Mouse (Mus musculus): ENCODE measurements around the gene Ptpn1.
A peak's percentile ranks its signal among the peaks of the same experiment; 100 is the strongest.

Gene Ptpn1

DNA sequence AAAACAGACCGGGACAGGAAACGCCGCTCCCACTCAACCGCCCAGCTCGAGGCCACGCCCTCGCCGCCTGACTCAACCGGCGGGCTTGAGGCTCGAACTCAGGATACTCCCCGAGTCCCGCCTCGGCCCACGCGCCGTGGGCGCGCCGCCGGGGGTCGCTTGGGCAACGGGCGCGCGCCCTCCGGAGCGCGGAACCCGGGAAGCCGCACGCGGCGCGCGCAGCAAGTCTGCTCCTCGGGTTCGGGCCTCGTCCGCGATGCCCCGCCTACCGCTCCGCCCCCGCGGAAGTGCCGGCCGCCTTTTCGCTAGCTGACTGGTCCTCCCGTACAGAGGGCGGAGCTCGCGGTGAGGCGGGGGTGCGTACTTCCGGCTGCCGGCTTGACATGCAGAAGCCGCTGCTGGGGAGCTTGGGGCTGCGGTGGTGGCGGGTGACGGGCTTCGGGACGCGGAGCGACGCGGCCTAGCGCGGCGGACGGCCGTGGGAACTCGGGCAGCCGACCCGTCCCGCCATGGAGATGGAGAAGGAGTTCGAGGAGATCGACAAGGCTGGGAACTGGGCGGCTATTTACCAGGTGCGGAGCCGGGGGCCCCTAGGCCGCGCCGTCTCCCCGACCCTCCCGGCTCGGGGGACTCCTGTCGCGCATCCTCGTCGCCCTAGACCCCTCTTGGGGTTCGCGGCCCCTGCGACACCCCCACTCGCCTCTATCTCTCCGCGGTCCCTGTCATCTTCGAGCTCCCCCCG lies at the start of gene Ptpn1:
TSS of gene Ptpn1 (plus strand) at position 73 of the 742 bp plus-strand sequence.
- peak; percentile 83 for DNase-seq (ENCODE audit: low read depth)

DNA sequence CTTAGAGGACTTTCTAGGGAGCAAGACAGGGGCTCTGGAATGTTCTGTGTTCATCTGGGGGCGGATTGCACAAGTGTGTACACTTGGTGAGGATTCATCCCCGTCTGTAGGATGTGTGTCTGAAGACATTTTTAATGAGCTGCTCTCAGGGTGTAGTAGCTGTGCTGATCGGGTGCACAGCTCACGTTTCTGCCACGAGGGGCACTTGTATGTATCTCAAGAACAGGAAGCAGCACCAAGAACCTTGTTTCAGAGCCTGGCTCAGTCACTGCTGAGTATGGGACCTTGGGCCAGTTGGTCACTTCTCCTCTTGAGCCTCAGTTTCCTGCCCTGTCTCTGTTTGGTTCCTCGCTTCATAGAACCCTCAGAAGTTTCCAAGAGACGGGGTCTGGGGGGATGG lies 45.4 kb upstream of the Ptpn1 start:
- DNase-seq (ENCODE audit: low read depth) = no peak

DNA sequence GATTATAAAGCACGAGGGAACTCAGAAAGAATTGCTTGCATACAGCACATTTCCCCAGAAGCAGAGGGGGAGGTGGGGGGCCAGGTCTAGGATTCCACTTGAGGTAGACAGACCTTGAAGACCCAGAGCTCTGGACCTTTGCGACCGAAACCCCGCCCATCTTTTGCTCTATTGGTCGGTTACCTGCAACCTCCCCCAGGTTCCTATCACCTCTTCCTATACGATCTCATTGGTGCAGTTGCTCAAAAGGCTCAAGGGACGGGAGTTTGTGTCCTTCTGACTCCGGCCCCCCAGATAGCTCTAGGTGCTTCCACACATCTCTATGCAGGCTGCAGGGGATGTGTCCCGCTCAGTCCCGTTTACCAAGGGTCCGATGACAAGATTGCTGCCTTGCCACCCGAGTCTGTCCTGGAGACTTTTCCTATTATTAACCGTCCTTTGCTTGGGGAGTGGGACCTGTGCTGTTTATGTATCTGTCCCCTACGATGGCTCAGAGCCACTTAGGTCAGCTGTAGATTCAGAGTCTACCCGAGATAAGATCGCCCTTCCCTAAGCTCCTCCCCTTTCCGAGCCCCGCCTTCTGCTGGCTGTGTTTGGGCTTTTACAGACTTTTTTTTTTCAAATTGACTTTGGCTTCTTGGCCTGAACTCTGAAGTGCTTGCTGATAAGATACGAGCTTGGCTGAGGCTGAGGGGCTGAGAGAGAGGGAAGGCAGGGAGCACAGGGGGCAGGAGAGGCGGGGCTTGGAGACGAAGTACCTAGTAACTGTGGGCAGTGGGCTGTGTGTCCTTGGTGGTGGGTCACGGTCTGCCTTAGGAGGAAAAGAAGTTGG lies 44.1 kb upstream of the Ptpn1 start:
- DNase-seq (ENCODE audit: low read depth) = no peak

DNA sequence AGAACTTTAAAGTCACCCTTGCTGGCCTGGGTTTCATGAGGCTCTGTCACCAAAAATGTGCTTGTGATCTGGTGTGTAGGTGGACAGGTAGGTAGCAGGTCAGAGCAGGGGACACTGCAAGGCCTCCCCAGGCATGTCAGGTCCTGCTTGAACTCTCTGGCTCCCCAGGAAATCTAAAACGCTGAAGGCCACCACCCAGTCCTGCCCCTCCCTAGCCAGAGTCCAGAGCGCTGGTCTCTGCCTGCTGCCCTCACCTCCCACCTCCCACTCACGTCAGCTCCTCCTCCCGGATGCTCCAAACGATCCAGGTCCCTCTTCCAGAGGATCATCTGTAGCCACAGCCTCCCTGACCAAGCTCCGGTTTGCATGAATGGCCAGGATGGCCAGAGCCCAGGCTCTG lies 43.0 kb upstream of the Ptpn1 start:
- no peak for DNase-seq (ENCODE audit: low read depth)

DNA sequence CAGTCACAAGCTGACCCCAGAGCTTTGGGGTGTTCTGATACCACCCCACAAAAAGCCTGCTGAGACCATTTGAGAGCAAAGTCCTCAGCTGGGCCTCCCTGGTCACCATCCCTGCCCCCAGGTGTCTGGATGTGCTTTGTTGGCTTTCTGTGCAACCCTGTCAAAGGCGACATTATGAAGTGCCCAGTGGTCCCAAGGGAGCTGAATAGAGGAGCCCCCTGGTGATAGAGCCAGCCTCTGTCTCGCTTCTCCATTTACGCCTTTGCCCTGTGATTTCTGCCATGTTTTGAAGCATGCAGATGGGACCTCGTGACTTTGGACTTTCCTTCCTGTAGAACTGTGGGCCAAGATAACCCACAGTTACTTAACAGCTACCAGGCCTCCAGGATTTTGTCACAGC lies 42.0 kb upstream of the Ptpn1 start:
- no peak for DNase-seq (ENCODE audit: low read depth)

DNA sequence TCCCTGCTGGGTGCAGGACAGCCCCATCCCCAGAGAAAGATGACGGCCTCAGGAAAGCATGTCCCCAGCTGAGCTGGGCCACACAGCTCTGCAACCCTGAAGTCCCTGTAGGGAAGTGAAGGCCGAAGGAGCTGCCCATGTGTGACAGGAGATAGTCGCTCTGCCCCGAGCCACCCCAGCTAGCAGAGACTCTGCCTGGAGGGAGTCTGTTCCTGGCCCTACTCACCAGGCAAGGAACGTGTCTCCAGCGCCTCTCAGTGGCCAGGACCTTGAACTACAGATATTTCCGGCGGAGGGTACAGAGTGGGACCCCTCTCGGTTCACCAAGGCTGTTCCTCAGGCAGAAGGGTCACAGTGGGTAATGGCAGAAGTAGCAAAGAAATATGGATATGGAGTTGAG lies 39.9 kb upstream of the Ptpn1 start:
- DNase-seq (ENCODE audit: low read depth) = no peak

DNA sequence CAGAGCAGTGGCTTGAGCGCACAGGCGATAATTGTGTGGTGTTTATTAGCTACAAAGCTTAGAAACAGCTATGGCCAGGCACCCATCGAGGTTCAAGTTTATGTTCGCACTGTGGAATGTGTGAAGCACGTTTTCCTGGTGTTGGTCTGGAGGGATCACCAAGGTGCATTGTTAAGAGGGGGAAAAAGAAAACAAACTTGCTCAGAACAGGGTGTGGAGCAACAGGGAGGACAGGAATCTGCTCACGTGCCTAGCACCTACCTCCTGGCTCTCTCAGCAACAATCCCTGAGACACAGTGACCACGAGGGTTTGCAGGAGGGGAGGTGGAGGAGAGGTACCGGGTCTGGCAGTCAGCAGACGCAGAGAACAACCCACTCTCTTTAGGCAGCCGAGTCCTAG lies 38.2 kb upstream of the Ptpn1 start:
- no peak for DNase-seq (ENCODE audit: low read depth)

DNA sequence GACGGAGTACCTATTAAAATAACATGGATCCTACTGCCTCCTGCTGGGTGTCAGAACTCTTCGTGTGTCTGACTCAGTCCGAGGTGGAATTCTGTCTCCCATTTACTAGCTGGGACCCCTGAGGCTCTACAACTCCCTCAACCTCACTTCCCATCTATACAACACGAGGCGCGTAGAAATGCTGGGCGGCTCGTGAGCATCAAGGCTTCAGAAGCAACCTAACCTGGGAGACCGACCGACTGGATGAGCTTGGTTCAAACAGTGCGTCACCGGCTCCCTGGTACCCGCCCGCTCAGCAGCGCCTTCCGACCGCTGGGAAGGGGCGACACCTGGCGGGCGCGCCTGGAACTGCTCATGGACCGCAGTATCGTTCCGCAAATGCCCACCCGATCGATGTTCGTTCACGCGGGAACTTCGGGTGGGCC lies 36.9 kb upstream of the Ptpn1 start:
- DNase-seq (ENCODE audit: low read depth) = no peak

DNA sequence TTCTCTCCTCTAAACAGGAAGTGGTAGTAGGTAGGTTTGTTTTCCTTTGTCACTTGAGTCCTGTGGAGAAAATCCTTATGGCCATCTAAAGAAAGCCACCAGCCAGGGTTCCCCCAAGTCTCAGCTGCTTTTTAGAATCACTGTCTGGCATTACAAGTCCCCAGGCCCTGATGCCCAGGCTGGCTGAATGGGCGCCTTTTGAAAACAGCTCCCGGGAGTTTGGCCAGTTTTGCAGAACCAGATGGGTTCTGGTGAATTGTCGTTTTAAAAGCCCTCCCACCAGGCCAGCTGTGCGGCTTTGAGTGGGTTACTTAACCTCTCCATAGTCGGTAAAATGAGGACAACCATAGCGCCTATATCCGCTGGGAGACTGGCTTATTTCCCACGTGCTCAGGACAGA lies 34.0 kb upstream of the Ptpn1 start:
- no peak for DNase-seq (ENCODE audit: low read depth)

DNA sequence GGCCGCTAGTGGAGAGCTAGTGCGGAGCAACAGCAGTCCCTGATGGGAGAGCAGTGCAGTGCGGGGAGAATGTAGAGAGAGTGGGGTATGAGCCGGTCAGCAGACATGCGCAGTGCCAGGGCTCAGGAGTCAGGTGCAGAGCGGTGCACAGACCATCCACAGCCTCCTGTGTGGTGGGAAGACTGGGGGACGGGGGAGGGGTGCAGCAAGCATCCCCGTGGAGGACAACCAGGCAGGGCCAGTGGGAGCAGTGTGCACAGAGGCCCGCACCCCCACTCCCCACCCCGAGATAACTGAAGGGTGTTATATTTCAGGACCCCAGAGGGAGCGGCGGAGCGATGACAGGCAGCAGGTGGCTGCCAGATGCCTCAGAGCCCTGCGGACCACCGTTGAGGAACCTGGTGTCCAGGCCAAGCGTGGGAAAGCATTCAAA lies 31.9 kb upstream of the Ptpn1 start:
- DNase-seq (ENCODE audit: low read depth) = no peak

DNA sequence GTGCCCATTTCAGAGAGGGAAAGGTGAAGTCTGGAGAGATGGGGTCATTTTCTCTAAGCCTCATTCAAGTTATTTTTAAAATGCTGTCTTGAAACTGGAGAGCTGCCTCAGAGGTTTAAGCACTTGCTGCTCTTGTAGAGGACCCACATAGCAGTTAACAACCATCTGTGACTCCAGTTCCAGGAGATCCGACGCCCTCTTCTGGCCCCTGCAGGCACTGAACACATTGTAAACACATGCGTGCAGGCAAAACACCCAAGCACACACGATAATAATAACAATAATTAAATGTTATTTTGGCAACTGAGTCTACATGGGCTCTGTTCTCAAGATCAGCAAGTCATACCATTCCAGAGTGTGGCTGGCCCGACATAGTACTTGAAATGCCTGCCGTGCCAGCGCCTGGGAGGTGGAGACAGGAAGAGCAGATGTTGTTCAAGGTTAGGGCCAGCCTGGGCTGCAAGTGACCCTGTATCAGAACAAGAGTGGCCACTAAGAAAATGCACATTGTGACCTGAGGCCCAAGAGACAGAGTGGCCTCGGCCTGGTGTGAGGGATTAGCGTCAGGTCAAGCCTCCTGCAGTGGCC lies 29.6 kb upstream of the Ptpn1 start:
- no peak for DNase-seq (ENCODE audit: low read depth)

DNA sequence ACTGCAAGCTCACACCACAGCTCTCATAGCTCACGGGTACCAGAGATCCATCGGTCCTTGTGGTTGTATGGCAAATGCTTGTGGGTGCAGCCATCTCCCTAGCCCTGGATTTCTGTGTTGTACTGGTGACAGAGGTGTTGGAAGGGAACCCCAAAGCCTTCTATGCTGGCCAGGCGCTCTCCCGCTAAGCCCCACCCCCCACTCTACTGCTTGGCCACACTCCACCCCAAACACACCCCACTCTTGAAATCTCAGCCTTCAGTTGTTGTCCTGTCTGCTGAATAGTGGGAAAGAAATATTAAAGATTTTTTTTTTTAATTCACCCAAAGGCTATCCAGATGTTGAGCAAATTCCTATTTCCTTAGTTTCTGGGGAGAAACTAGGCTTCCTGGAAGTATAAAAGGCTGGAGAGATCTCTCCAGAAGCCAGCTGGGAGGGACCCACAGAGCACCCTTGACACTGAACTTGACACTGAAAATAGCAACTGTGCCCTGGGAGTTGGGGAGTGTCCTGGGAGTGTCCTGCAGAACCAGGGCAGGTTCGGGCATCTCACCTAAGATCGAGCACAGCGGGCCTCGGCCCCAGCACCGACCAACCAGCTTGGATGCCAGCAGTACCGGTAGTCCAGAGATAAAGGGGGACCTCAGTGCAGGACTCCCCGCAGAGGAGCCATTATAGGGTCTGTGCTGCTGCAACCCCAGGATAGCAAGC lies 28.5 kb upstream of the Ptpn1 start:
- DNase-seq (ENCODE audit: low read depth) = no peak

DNA sequence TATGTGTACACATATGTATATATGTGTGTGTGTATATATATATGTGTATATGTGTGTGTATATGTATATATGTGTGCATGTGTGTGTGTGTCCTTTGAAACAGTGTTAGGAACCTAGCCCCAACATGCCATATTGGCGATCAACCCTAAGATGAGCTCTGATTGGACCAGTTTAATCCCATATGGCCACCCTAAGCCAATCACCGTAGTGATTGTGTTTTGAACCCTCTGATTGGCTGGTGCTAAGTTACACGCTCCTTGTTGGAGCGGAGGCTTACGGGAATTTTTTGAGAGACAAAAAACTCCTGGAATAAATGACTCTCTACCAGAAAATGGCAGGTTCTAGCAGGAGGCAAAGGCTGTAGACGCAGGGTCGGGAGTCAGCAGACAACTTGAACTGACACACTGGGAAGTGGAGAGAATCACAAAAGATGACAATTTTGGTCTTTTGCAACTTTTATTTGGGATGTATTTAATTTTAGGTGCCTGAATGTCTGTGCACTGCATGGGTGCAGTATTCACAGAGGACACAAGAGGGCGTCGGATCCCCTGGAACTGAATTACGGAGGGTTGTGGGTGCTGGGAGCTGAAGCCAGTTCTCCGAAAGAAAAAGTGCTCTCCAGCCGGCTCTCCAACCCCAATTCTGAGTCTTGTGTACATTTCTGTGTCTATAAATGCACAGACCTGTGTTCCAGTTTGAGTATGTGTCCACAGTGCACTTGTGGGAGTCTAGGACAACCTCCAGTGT lies 27.1 kb upstream of the Ptpn1 start:
- DNase-seq (ENCODE audit: low read depth) = no peak

DNA sequence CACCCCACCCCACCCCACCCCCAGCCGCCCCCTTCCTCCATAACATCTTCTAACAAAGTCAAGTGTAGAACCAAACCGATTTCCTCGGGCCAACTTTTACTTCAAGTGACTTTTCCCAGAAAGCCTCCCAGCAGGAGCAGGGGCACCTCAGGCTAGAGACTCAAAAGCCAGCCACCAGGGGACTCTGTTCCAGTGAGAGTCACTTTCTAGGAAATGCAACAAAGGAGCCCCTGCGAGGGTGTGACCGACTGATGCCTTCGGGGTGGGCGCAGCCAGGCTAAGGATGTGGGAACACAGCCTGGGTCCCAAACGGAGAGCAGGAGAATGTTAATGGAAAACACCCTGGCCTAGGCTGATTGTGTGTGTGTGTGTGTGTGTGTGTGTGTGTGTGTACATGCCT lies 26.3 kb upstream of the Ptpn1 start:
- DNase-seq (ENCODE audit: low read depth) = no peak

DNA sequence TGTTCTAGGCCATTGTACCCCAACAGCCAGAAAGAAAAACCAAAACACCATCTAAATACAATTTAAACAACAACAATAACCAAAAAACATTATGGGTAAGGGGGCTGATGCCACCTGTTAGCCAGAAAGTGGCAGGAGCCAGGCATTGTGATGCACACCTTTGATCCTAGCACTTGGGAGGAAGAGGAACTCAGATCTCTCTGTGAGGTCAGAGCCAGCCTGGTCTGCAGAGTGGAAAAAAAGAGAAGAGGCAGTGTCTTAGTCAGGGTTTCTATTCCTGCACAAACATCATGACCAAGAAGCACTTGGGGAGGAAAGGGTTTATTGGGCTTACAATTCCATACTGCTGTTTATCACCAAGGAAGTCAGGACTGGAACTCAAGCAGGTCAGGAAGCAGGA lies 25.1 kb upstream of the Ptpn1 start:
- DNase-seq (ENCODE audit: low read depth) = no peak

DNA sequence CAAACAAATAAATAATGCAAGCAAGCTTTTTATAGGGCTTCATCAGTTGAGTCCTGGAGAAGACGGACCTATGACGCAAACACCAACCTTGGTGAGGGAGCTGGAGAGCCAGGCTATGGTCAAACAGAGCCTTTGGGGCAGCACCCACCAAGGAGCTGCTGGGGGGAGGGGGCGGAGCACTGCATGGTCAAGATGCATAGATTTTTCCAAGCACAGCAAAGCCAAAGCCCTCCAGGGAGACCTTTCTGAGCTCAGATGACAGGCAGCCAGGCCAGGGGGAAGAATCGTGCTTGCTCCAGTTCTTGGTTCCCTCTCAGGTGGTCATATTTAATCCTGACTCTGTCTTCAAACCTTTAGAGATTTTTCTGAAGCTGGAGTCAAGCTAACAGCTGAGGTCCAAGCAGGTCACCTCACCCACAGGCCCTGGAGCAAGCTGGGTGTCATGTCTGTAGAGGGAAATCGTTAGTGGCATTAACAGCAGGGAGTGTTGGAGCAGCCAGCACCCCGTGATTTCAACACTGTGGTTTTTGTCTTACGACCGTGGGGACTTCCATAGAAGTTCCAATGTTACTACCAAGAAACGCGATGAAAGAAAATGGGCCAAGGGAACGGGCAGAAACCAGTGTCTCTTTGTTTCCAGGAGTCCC lies 22.2 kb upstream of the Ptpn1 start:
- DNase-seq (ENCODE audit: low read depth) = no peak

DNA sequence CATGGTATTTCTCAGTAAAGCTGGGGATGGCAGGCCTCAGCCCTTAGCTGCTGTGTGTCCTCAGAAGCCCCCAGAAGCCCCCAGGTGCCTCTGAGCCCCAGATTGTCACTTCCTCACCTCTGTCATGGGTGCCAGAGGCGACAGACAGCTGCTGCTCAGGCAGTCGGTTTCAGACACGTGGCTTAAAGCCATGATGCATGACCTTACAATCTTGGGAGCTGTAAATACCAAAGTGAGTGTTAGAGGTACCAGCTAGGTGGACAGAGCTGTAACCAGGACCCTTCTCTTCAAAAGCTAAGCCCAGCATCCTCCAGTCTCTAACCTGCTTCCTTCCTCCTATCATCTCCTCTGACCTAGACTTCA lies 21.7 kb upstream of the Ptpn1 start:
- DNase-seq (ENCODE audit: low read depth) = no peak

DNA sequence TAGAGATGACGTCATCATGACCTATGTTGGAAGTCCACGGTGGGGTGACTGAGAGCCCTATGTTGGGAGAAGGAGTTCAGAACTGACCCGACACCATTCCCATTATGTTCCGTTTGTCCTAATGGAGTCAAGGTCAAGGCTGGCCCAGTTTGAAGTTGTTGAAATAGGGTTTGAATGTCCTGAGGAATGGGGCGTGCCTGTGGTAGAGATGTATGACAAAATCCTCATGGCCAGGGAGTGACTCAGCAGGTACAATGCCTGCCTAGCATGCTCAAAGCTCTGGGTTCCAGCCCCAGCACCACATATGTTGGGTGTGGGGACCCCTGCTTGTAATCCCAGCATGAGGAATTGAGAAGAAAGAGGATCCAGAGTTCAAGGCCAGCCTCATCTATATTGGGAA lies 20.3 kb upstream of the Ptpn1 start:
- DNase-seq (ENCODE audit: low read depth) = no peak

DNA sequence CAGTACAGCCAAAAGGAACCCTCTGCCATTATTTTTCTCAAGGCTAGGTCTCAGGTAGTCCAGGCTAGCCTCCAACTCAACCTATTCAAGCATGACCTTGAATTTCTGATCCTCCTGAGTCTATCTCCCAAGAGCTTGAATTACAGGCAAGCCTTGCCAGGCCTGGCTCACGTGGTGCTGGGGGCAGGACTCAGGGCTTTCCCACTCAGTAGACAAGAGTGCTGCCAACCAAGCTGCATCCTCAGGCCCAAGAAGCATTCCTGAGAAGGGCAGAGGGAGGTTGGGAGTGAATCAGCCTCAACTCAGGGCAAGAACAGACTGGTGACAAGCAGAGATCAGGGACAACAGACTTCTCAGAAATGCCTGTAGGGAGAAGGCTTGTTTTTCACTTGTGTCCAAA lies 12.8 kb upstream of the Ptpn1 start:
- DNase-seq (ENCODE audit: low read depth) = peak; percentile 63

DNA sequence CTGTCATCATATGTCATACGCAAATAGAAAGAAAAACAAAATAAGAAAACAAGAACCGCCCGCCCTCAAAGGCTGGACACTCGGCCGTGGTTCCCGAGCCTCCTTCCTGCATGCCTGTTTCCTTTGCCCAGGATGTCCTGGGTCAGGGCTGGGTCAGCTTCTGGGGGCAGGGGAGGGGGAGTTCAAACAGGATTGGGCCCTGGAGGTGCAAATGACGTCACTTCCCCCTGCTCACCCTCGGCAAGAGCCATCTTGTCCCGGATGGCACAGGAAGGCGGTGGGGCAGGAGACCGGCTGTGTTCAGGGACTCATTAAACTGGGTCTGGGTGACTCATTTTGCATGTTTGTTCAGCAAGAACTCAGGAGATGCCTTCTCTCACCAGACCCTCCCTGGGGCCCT lies 11.8 kb upstream of the Ptpn1 start:
- DNase-seq (ENCODE audit: low read depth) = no peak

DNA sequence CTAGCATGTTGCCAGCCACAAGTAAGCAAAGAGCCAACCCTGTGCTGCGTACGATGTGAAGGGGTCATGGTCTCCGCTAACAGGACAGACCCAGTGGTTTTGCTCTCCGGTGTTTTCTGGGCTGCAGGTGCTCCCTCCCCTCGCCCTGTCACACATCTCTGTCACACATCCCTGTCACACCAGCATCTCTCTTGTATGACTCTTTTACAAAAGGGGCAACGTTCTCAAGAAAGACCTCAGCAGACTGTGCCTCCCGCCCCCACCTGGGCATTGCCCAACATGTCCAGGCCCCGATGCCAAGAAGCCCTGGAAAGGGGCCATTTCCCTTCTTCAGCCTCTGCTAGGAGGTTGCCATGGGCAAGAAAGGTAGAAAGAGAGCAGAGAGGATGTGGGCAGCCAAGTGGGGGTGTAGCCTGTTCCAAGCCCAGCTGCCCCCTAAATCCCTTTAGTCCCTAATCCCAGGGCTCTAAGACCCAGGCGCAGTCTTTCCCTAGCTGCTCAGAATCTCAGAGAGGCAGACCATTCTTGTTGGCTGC lies 10.8 kb upstream of the Ptpn1 start:
- no peak for DNase-seq (ENCODE audit: low read depth)

Measured in fibroblast of lung, adult 2 months (primary cell).